Mouse (Mus musculus): ENCODE data around the gene Hdac5. TPM values are rescaled to one million over a fixed set of nuclear protein-coding genes. Genes with fewer than 3 reads are reported as not detected.

Gene Hdac5
- total and polyA plus RNA-seq, 2 experiments from 2014 or later, result 69.4 to 170 TPM

DNA sequence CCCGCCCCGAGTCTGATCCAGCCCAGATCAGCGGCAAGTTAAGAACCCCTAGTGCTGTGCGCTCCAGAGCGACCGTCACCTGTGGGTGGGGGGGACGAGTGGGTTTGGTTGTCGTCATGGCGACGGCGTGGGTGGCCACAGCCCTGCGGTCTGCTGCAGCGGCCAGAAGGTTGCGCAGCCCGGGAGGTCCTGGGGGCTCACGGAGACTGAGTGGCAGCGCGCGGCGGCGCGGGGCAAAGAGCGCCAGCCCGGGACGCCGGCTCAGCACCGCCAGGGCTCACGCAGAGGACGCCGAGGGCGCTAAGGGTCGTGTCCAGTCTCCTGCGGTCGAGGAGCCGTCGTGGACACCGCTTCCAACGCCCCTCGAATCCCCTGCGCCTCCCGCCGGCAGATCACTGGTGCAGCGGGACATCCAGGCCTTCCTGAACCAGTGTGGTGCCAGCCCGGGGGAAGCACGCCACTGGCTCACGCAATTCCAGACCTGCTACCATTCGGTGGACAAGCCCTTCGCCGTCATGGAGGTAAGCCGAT lies 84.4 kb downstream of the Hdac5 start, which contains the start of gene Nags:
Gene Nags (plus strand): TSS at position 43 of the 531 bp plus-strand sequence.
- 3% methylated on average over 50 of the region's 50 CpGs for WGBS
- TF ChIP-seq CTCF (IDR thresholded peaks at IDR 0.05; ENCODE audit: low read depth), result no peak
- no peak within 1 kb of the TSS for H3K27ac ChIP-seq (ENCODE audit: low read depth, low read length)
- no peaks in the 10 kb centered on the region for H3K36me3 ChIP-seq (ENCODE audit: insufficient read depth)
- ATAC-seq, result no peak
- H3K4me1 ChIP-seq (ENCODE audit: insufficient read depth), result no peaks in the 10 kb centered on the region
- peak within 1 kb of the TSS; percentile 30 for H3K4me2 ChIP-seq (ENCODE audit: low read depth)
- H3K4me3 ChIP-seq (ENCODE audit: low read depth, low read length), result peak within 1 kb of the TSS; percentile 11; the same call in 1 of the 2 replicates
- H3K27me3 ChIP-seq (ENCODE audit: insufficient read depth, low read length), result peaks cover 52% of the 10 kb centered on the region
- DNase-seq, result no peak
- H3K9ac ChIP-seq, result peak within 1 kb of the TSS; percentile 18; the same call in 1 of the 2 replicates
- H3K9me3 ChIP-seq (ENCODE audit: low read length), result no peaks in the 10 kb centered on the region

DNA sequence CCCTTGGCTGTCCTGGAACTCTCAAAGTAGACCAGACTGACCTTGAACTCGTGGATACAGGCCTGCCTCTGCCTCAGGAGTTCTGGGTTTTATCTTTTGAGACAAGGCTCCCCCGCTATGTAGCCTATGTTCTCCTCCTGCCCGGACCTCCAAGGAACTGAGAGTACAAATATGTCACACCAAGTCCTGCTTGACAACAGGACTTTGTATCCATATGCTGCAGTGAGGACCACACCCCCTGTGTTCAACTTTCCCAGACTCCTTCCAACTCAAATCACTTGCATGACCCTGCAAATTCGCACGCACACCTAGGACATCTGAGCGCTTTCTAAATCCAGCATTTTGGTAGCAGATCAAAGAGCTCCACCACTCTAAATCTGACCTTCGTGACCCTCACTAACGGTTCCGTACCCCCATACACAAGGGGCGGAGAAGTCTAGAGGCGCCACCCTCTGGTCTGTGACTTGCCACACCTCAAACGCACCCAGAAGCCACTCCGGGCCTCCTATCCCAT lies 85.0 kb downstream of the Hdac5 start:
- Histone ChIP-seq H3K4me2 (ENCODE audit: low read depth) (peak overlapping the region; percentile 30; the same call in 1 of the 2 replicates), H3K27ac (ENCODE audit: low read depth, low read length) (no peak overlapping the region), H3K27me3 (ENCODE audit: insufficient read depth, low read length) (peaks cover 52% of the 10 kb centered on the region), H3K36me3 (ENCODE audit: insufficient read depth) (no peaks in the 10 kb centered on the region), H3K9ac (peak overlapping the region; percentile 18; the same call in 1 of the 2 replicates), H3K4me3 (ENCODE audit: low read depth, low read length) (no peak overlapping the region), H3K9me3 (ENCODE audit: low read length) (no peaks in the 10 kb centered on the region), H3K4me1 (ENCODE audit: insufficient read depth) (no peaks in the 10 kb centered on the region)
- TF ChIP-seq CTCF (IDR thresholded peaks at IDR 0.05; ENCODE audit: low read depth), result no peak
- 26% methylated on average over 13 of the region's 13 CpGs for WGBS
- DNase-seq (no peak), ATAC-seq (no peak)

Small RNA genes lying within 50 kb of the gene (microRNA-seq; reads per million reads assigned to microRNA genes)
- 0.73 to 0.77 reads per million in 2 experiments for gene Mir8101

Other genes with a start within 250 kb of the Hdac5 start
- not detected in 2 replicates for gene Cfap97d1, start 245.9 kb downstream of the Hdac5 start, total RNA-seq (2014; rRNA removed)
- not detected in 2 replicates for gene Cfap97d1, start 245.9 kb downstream of the Hdac5 start, polyA plus RNA-seq (2015; fragmentation: Nextera tagmentation; extraction: Ambion mirVana)
- 32.8 and 35.5 TPM in 2 replicates for gene Dusp3, start 243.2 kb downstream of the Hdac5 start, total RNA-seq (2014; rRNA removed)
- gene Dusp3, start 243.2 kb downstream of the Hdac5 start, polyA plus RNA-seq (2015; fragmentation: Nextera tagmentation; extraction: Ambion mirVana), result 25.1 and 31.0 TPM in 2 replicates
- 56.6 and 60.3 TPM in 2 replicates for gene Mpp3, start 201.7 kb downstream of the Hdac5 start, total RNA-seq (2014; rRNA removed)
- 45.5 and 46.4 TPM in 2 replicates for gene Mpp3, start 201.7 kb downstream of the Hdac5 start, polyA plus RNA-seq (2015; fragmentation: Nextera tagmentation; extraction: Ambion mirVana)
- gene Cd300lg, start 188.7 kb downstream of the Hdac5 start, total RNA-seq (2014; rRNA removed), result 0.69 and 0.86 TPM in 2 replicates
- 0.15 and 0.30 TPM in 2 replicates for gene Cd300lg, start 188.7 kb downstream of the Hdac5 start, polyA plus RNA-seq (2015; fragmentation: Nextera tagmentation; extraction: Ambion mirVana)
- gene Mpp2, start 141.7 kb downstream of the Hdac5 start, total RNA-seq (2014; rRNA removed), result 27.3 and 28.3 TPM in 2 replicates
- 14.1 and 21.4 TPM in 2 replicates for gene Mpp2, start 141.7 kb downstream of the Hdac5 start, polyA plus RNA-seq (2015; fragmentation: Nextera tagmentation; extraction: Ambion mirVana)
- not detected in 2 replicates for gene Ppy, start 128.8 kb downstream of the Hdac5 start, total RNA-seq (2014; rRNA removed)
- not detected in 2 replicates for gene Ppy, start 128.8 kb downstream of the Hdac5 start, polyA plus RNA-seq (2015; fragmentation: Nextera tagmentation; extraction: Ambion mirVana)
- not detected in 2 replicates for gene Pyy, start 122.3 kb downstream of the Hdac5 start, total RNA-seq (2014; rRNA removed)
- not detected in 2 replicates for gene Pyy, start 122.3 kb downstream of the Hdac5 start, polyA plus RNA-seq (2015; fragmentation: Nextera tagmentation; extraction: Ambion mirVana)
- 0.14 and 0.15 TPM in 2 replicates for gene Nags, start 84.7 kb downstream of the Hdac5 start, total RNA-seq (2014; rRNA removed)
- gene Nags, start 84.7 kb downstream of the Hdac5 start, polyA plus RNA-seq (2015; fragmentation: Nextera tagmentation; extraction: Ambion mirVana), result 0.28 and 0.35 TPM in 2 replicates
- gene Tmem101, start 73.8 kb downstream of the Hdac5 start, total RNA-seq (2014; rRNA removed), result 42.1 and 44.4 TPM in 2 replicates
- gene Tmem101, start 73.8 kb downstream of the Hdac5 start, polyA plus RNA-seq (2015; fragmentation: Nextera tagmentation; extraction: Ambion mirVana), result 34.1 and 38.2 TPM in 2 replicates
- 76.7 and 86.4 TPM in 2 replicates for gene Lsm12, start 44.9 kb downstream of the Hdac5 start, total RNA-seq (2014; rRNA removed)
- 145 and 154 TPM in 2 replicates for gene Lsm12, start 44.9 kb downstream of the Hdac5 start, polyA plus RNA-seq (2015; fragmentation: Nextera tagmentation; extraction: Ambion mirVana)
- gene G6pc3, start 40.5 kb downstream of the Hdac5 start, total RNA-seq (2014; rRNA removed), result 27.3 and 32.1 TPM in 2 replicates
- gene G6pc3, start 40.5 kb downstream of the Hdac5 start, polyA plus RNA-seq (2015; fragmentation: Nextera tagmentation; extraction: Ambion mirVana), result 27.4 and 32.0 TPM in 2 replicates
- gene BC030867, start 18.7 kb upstream of the Hdac5 start, total RNA-seq (2014; rRNA removed), result 0.62 and 1.0 TPM in 2 replicates
- gene BC030867, start 18.7 kb upstream of the Hdac5 start, polyA plus RNA-seq (2015; fragmentation: Nextera tagmentation; extraction: Ambion mirVana), result 1.5 and 1.6 TPM in 2 replicates
- gene Asb16, start 38.6 kb upstream of the Hdac5 start, total RNA-seq (2014; rRNA removed), result 0.54 and 1.4 TPM in 2 replicates
- 0.11 TPM in 1 of 2 replicates, not detected in the other for gene Asb16, start 38.6 kb upstream of the Hdac5 start, polyA plus RNA-seq (2015; fragmentation: Nextera tagmentation; extraction: Ambion mirVana)
- 72.5 and 77.4 TPM in 2 replicates for gene Tmub2, start 54.8 kb upstream of the Hdac5 start, total RNA-seq (2014; rRNA removed)
- gene Tmub2, start 54.8 kb upstream of the Hdac5 start, polyA plus RNA-seq (2015; fragmentation: Nextera tagmentation; extraction: Ambion mirVana), result 63.0 and 67.0 TPM in 2 replicates
- 162 and 167 TPM in 2 replicates for gene Atxn7l3, start 66.5 kb upstream of the Hdac5 start, total RNA-seq (2014; rRNA removed)
- gene Atxn7l3, start 66.5 kb upstream of the Hdac5 start, polyA plus RNA-seq (2015; fragmentation: Nextera tagmentation; extraction: Ambion mirVana), result 24.3 and 26.2 TPM in 2 replicates
- 94.3 and 109 TPM in 2 replicates for gene Ubtf, start 89.6 kb upstream of the Hdac5 start, total RNA-seq (2014; rRNA removed)
- 73.2 and 78.7 TPM in 2 replicates for gene Ubtf, start 89.6 kb upstream of the Hdac5 start, polyA plus RNA-seq (2015; fragmentation: Nextera tagmentation; extraction: Ambion mirVana)
- 0.24 and 1.2 TPM in 2 replicates for gene Slc4a1, start 136.0 kb upstream of the Hdac5 start, total RNA-seq (2014; rRNA removed)
- 0.50 and 0.68 TPM in 2 replicates for gene Slc4a1, start 136.0 kb upstream of the Hdac5 start, polyA plus RNA-seq (2015; fragmentation: Nextera tagmentation; extraction: Ambion mirVana)
- gene Rundc3a, start 163.2 kb upstream of the Hdac5 start, total RNA-seq (2014; rRNA removed), result 306 and 418 TPM in 2 replicates
- 118 and 121 TPM in 2 replicates for gene Rundc3a, start 163.2 kb upstream of the Hdac5 start, polyA plus RNA-seq (2015; fragmentation: Nextera tagmentation; extraction: Ambion mirVana)
- 96.3 and 114 TPM in 2 replicates for gene Slc25a39, start 177.8 kb upstream of the Hdac5 start, total RNA-seq (2014; rRNA removed)
- gene Slc25a39, start 177.8 kb upstream of the Hdac5 start, polyA plus RNA-seq (2015; fragmentation: Nextera tagmentation; extraction: Ambion mirVana), result 120 and 129 TPM in 2 replicates
- 49.5 and 66.2 TPM in 2 replicates for gene Grn, start 200.1 kb upstream of the Hdac5 start, total RNA-seq (2014; rRNA removed)
- 72.3 and 86.6 TPM in 2 replicates for gene Grn, start 200.1 kb upstream of the Hdac5 start, polyA plus RNA-seq (2015; fragmentation: Nextera tagmentation; extraction: Ambion mirVana)
- gene Fam171a2, start 217.5 kb upstream of the Hdac5 start, total RNA-seq (2014; rRNA removed), result 351 and 361 TPM in 2 replicates
- gene Fam171a2, start 217.5 kb upstream of the Hdac5 start, polyA plus RNA-seq (2015; fragmentation: Nextera tagmentation; extraction: Ambion mirVana), result 26.2 and 26.9 TPM in 2 replicates
- 2.2 and 3.7 TPM in 2 replicates for gene Itga2b, start 240.0 kb upstream of the Hdac5 start, total RNA-seq (2014; rRNA removed)
- gene Itga2b, start 240.0 kb upstream of the Hdac5 start, polyA plus RNA-seq (2015; fragmentation: Nextera tagmentation; extraction: Ambion mirVana), result 8.7 and 12.4 TPM in 2 replicates

Data from forebrain, postnatal 0 days (tissue).